Mouse (Mus musculus) urinary bladder, postnatal 10 days (tissue): Measurements from ENCODE around the gene Mon1b.
A peak's percentile ranks its signal among the peaks of the same experiment; 100 is the strongest.

Experiments used
- DNase-seq: peaks from one replicate; pipeline ENCODE4 v3.0.0; 2022; ENCODE audit warnings: low spot score

Gene Mon1b

GRCm38 (mm10) chr8:113634670-113635591, at the start of gene Mon1b:
Gene Mon1b, plus strand, starts transcription at chr8:113635587.
- peak; percentile 93 for DNase-seq

DNA sequence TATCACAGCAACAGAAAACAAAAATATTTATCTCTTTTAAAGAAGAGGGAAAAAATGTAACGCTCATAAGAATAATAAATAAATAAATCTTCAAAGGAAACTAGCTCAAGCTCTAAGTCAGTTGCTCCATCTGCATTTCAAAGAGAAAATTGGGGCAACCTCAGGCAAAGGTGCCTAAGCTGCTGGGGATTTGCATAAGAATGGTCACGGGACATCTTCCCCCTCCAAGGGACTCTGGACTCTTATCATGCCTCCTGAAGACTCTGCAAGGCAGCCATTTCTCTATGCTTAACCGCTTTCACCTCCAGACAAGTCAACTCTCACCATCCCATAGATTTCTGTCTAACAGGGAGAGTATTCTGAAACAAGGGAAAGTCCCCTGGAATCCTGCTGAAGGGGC, 37.0 kb upstream of the Mon1b start:
- DNase-seq: no peak

DNA sequence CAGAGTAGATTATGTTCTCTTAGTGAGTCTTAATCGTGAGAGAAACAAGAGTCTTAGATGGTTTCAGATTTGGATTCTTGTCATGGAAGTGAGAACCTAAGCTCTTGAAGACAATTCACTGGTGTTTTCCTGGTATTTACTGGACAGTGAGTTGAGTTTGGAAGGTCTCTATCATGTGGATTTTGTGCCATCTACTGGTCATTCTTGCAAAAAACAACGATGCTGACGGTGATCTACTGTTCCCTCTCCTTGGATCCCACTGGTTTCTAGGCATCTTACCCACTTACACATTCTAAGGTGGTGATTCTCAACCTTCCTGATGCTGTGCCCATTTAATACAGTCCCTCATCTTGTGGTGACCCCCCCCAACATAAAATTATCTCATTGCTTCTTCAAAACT, 2.8 kb upstream of the Mon1b start:
- no peak for DNase-seq

DNA sequence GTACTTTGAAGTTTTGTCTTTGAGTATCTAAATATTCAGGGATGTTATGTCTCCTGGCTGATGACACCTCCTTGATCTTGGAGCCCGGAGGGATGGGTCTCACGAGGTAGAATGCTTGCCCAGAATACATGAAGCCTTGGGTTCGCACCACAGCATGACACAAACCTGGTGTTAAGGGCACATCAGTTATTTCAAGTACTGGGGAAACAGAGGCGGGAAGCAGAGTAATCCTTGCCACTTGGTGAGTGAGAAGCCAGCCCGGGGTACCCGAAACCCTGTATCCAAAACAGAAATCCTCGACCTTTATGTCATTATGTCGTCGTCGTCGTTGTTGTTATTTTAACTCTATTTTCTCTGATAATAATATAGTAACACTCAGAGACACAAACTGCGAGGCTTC, 1.2 kb upstream of the Mon1b start:
- no peak for DNase-seq

GRCm38 (mm10) chr8:113635592-113636279, 349 bp downstream of the Mon1b start:
- no peak for DNase-seq

- no peak for DNase-seq
Measured at GRCm38 (mm10) chr8:113636280-113636628, 867 bp downstream of the Mon1b start.

DNA sequence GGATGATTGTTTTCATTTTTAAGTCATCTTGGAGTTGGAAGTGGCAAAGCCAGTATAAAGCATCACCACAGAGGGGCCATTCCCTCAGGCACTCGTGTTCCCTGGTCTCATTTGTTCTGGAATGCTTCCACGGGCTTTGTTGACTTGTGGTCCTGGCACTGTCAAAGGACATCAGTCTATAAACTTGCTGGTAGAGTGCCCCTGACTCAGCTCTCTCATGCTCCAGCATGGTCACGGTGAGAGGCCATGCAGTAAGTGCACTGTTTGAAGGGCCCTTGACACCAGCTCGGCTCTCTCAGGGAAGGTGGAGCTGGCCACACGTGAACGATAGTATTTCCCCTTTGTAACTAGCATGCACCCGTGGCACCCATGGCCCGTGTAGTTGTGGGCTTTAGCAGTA, 5.0 kb downstream of the Mon1b start:
- no peak for DNase-seq

GRCm38 (mm10) chr8:113642926-113643325, 7.5 kb downstream of the Mon1b start, which contains the start of gene Syce1l:
Gene Syce1l, plus strand, starts transcription at chr8:113643213.
- DNase-seq: no peak

- no peak for DNase-seq
Measured at GRCm38 (mm10) chr8:113643479-113644210, 8.3 kb downstream of the Mon1b start.

DNA sequence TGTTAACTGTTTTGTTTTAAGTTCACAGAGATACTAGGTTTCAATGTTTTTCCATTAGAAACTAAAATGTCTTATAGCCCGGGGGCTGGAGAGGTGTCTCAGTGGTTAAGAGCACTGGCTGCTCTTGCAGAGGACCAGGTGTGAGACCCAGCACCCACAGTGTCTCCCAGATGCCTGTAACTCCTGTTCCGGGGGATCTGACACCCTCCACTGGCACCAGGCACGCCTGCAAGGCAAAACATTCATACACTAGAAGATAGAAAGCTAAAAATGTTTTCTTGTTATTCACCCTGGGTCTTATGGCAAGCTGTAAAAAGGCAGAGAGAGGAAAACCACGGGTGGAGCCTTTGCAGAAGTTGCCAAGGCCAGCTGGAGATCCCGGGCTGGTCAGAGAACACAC, 9.8 kb downstream of the Mon1b start:
- no peak for DNase-seq

GRCm38 (mm10) chr8:113652450-113652849, 17.1 kb downstream of the Mon1b start:
- no peak for DNase-seq

- no peak for DNase-seq
Measured at GRCm38 (mm10) chr8:113653151-113653550, 17.8 kb downstream of the Mon1b start.

- no peak for DNase-seq
Measured at GRCm38 (mm10) chr8:113656154-113656553, 20.8 kb downstream of the Mon1b start.

DNA sequence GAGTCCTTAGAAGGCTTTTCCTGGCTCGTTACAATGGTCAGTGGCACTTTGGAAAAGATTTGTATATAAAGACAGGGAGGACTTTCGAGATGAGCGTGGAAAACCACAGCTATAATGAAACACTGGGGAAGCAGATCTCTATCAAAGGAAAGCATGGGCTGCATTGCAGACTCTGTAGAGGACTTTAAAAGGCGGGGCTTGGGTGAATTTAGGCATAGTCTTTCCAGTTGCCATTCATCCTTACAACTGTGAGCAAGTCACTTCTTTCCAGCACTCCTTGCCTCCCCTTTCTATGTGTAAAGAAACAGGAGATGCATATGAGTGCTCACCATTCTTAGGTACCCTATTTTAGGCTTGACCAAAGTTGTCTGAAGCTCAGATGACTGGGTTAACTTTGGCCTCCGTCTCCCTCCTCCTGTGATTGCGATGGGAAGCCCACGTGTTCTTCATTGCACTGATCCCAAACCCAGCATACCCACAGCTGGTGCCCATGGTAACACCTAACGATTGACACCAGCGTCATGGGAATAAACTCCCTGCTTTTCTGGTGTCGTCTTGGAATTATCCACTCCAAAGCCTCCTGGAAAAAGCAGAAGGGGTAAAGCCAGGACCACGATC, 21.4 kb downstream of the Mon1b start:
- DNase-seq: no peak

- DNase-seq: no peak
Measured at GRCm38 (mm10) chr8:113660128-113660527, 24.7 kb downstream of the Mon1b start.

DNA sequence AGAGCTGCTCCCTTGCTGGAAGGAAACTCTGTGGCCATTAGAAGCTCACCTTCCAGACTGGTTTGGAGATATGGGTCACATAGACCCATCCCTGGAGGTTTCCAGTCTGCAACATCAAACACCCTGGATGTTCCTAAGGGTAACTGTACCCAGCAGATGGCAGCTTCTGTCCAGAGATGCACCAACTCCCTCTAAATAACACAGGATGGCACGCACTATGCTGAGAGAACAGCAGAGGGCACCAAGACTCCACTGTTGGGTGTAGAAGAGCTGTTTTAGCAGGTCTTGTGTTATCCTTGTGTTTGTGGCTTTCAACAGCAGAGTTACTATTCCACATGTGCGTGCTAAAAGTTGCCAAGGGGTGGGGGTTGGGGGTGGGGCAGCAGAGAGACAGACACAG, 29.2 kb downstream of the Mon1b start:
- peak; percentile 29 for DNase-seq

- DNase-seq: no peak
Measured at GRCm38 (mm10) chr8:113665036-113665435, 29.6 kb downstream of the Mon1b start.

DNA sequence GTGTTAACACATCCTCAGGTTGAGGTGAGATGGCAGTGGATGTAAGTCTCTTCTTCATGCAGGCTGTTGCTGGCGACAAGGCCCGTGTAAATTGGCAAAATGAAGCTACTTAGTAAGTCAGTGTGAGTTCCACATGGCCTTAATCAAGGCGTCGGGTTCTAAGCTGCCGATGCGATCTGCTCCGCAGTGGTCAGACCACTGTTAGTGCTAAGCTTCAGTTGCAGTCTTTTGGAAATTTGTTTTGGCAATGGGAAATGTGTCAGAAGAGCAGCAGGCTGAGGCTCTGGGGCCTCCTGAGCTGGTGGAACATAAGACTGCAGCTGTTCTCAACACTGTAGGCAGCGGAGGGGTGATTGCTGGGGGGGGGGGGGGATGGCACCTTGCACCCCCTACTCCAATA, 30.6 kb downstream of the Mon1b start:
- no peak for DNase-seq

- no peak for DNase-seq
Measured at GRCm38 (mm10) chr8:113666714-113667432, 31.5 kb downstream of the Mon1b start.

DNA sequence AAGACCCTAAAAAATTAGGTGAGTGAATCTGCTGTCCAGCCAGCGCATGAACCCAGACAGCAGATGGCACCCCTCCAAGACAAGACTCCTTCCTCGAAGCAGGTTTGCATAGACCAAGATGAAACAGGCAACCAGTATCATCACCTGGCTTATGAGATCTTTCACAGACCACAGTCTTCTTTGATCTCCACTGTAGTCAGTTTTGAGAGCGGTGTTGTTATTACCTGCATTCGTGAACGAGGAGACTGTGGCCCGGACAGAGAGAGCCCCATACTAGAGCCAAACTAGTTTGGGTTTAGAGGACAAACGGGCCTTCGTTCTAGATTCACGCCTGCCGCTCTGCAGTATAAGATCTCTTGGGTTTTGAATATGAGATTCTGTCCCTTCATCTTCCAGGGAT, 34.5 kb downstream of the Mon1b start:
- no peak for DNase-seq

DNA sequence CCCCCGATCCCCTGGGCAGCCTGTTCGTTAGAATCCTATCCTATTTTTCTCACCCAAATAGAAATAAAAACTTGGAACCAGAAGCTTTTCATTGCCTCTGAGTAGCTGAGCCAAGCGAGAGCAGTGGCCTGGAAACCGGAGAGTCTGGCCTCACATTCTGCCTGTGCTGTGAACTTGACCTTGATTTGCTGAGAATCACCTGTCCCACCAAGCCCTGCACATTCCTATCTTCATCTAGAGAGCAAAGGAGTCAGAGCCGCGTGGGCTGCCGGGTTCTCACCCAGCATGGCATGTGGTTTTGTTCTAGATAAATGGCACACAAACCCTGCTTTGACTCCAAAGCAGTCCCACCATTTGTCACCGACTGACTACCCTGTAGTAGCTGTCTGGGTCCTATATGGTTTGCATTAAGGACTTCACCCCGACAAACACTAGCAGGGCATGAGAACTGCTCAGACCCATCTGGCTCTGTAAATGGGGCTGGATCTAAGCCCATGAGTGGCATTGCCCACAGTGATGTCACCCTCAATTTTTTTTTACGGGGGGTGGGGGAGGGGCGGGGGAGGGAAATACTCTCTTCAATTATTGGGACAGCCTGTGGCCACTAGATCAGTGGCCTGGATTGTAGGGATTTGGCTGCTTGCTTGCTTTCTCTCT, 37.3 kb downstream of the Mon1b start:
- no peak for DNase-seq
